Mouse (Mus musculus): ENCODE data around the gene Calm1.

Calm1 gene

GRCm38 (mm10) chr12:100223531-100223930 is 24.3 kb downstream of the Calm1 start:
- whole genome bisulfite sequencing, result 56% methylated on average over 8 of the region's 8 CpGs

- WGBS, result 75% methylated on average over 4 of the region's 4 CpGs
Measured at GRCm38 (mm10) chr12:100225196-100225595, 26.0 kb downstream of the Calm1 start.

DNA sequence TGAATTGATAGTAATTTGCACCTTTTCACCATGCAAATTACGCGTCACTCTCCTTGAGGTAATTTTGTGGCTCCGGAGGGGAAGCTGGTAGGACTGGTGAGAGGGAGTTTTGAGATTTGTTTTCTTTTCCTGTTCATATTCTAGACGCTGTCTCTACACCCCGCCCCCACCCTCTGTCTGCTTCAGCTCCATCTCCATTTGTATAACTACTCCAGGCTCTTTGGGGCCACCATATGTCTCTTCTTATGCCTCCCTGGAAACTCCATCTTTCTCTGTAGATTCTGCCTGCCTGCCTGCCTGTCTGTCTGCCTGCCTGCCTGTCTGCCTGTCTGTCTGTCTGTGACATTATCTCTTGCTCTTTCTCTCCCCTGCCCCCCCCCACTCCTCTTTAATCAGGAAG is 26.8 kb downstream of the Calm1 start:
- 58% methylated on average over 5 of the region's 5 CpGs for WGBS

DNA sequence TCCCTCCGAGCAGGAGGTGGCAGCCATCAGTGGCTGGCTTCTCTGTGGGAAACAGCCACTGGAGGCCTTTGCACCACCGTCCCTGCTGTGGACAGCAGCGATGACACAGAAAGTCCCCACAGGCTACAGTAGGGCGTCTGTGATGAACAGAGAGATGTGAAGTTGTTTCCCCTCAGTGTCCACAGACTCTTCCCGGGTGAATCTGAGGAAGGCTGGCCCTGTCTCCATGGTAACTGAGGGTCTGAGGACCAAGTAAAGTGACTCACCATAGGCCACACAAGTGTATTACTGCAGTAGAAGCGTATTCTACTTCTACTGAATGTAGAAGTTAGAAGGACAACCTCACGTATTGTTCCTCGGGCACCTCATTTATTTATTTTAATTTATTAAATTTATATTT is 27.4 kb downstream of the Calm1 start:
- WGBS, result 64% methylated on average over 8 of the region's 8 CpGs

GRCm38 (mm10) chr12:100228041-100228725 is 28.9 kb downstream of the Calm1 start:
- WGBS, result 35% methylated on average over 11 of the region's 11 CpGs

- WGBS, result 74% methylated on average over 5 of the region's 5 CpGs
Measured at GRCm38 (mm10) chr12:100234201-100234600, 35.0 kb downstream of the Calm1 start.

DNA sequence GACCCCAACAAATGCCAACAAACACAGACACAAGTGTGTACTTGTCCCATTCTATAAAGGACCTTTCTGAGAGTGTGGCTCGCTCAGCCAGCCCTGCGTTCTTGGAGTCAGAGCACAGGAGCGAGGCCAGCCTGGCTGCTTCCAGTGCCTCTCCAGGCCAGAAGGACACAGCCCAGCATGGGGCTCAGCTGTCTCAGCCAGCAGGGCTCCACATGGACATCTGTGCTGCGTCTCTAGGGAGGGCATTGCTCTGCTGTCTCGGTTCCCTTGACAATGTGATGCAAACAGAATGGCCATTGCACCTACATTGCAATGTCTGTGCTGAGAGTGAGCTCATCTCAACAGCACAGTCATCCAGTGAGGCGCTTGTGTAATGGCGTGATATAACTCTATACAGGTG is 35.7 kb downstream of the Calm1 start:
- 65% methylated on average over 7 of the region's 7 CpGs for WGBS

GRCm38 (mm10) chr12:100235423-100235822 is 36.2 kb downstream of the Calm1 start:
- 58% methylated on average over 5 of the region's 5 CpGs for WGBS

GRCm38 (mm10) chr12:100239404-100239803 is 40.2 kb downstream of the Calm1 start:
- 55% methylated on average over 7 of the region's 7 CpGs for WGBS

- 59% methylated on average over 6 of the region's 6 CpGs for WGBS
Measured at GRCm38 (mm10) chr12:100239807-100240206, 40.6 kb downstream of the Calm1 start.

GRCm38 (mm10) chr12:100241911-100242796 is 42.9 kb downstream of the Calm1 start:
- WGBS, result 9% methylated on average over 22 of the region's 22 CpGs

DNA sequence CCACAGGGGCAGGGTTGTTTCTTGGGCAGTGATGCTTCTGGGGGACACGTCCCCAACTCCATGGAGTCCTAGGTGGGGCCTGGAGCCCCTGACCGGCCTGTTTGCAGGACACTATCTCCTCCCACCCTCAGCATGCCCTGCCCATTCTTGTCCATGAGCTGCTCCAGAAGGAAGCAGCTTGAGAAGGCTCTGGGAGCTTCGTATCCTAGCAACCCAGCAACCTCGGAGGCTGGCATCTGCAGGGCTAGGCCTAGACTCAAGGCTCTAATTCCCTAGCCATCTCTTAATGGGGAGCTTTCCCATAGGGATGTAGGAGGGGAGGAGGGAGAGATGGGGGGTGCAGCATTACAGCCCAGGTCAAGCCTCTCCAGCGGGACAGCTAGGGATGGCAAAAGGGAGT is 45.3 kb downstream of the Calm1 start:
- WGBS, result 28% methylated on average over 5 of the region's 5 CpGs

DNA sequence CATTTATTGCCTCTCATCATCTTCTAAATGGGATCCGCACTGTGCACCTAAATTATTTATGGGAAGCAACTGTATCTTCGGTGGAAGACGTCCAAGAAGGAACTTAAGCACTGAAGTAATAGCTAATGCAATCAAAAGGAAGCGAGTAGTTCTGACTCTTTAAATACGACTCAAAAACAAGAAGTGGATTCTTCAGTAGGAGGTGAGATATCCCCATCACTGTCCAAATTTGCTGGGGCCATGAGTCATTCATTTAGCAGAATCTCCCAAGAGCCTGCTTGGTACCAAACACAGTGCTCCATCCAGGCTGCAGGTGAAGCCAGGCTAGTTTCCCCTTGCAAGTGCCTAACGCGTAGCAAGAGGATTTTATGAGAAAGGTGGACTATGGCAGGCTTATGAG is 49.9 kb downstream of the Calm1 start:
- 52% methylated on average over 7 of the region's 7 CpGs for WGBS

DNA sequence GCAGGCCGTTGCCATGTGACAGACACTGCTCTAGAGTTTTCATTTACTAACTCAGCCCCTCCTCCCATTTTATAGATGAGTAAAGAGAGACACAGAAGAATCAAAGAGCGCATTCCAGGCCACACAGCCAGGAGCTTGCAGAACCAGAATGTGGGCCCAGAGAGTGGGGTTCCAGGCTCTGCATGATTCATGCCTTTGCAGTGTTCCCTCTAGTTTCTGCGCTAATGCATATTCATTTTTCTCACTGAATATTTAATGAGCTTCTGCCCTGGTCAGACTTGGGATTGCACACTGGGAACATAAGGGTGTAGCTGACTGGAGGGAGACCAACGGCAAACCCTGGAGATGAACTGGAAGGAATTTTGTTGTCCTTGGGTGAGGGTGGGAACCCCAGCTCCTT is 55.2 kb downstream of the Calm1 start:
- WGBS, result 39% methylated on average over 4 of the region's 4 CpGs

DNA sequence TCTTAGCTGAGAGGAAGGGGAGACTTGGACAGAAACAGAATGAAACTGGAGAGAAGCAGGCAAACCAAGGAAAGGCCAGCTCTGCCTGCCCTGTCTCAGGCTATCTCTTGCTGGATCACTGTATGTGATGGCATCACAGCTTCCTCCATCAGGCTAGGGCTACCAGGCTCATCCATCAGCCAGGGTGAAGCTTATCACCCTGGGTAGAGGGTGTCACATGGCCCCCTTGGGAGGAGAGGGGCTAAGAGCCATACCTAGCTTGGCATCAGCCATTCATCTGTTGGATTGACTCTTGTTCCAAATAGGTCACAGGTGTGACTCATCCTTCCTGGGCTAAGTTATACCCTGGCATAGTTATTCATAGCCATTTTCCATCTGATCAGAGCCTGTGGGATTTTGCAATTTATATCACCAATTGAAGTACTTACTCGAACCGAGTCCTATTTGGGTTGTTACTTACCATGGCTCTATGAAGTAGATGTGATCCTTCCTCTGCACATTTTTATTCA is 56.3 kb downstream of the Calm1 start:
- WGBS, result 39% methylated on average over 2 of the region's 2 CpGs

- WGBS, result 63% methylated on average over 3 of the region's 3 CpGs
Measured at GRCm38 (mm10) chr12:100257779-100258178, 58.5 kb downstream of the Calm1 start.

Measured in cerebral cortex, adult 2 months (tissue).